8 mouse cellular contexts compared by ENCODE assay signal in the genomic region with DNA sequence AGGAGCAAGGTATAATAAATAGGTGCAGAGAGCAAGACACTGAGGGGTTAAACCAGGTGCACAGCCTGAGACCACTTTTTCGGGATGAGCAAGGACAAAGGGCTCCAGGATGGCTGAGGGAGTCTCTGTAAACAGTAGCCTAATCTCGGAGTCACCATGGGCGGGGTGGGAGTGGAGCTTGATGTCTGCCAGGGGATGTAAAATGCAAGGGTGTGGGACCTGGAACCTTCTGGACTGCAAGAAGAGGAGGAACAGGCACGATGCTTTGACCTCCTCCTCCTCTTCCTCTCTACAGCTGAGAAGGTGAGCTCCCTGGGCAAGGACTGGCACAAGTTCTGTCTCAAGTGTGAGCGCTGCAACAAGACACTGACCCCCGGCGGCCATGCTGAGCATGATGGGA. TPM values are rescaled to one million over a fixed set of nuclear protein-coding genes. Genes with fewer than 3 reads are reported as not detected.
DNase-seq lines count a peak whose midpoint lies in the region; ATAC-seq and TF ChIP-seq lines count a peak whose summit lies in the region.

No protein-coding gene starts in this region.

- H3K9me3 ChIP-seq in liver, embryonic 13.5 days (replicated peaks): no peaks in the 10 kb centered on the region

- no peak for TF ChIP-seq POLR2A in small intestine, adult 2 months (IDR thresholded peaks at IDR 0.05; ENCODE audit: low read depth, low read length)

- H3K4me1 ChIP-seq in liver, embryonic 13.5 days (replicated peaks): peaks cover 79% of the 10 kb centered on the region
- peaks cover 37% of the 10 kb centered on the region for H3K4me1 ChIP-seq in small intestine, adult 2 months (ENCODE audit: control insufficient read depth, insufficient read depth, insufficient read length, low read length)

- H3K9ac ChIP-seq in liver, embryonic 13.5 days: no peak overlapping the region

- H3K36me3 ChIP-seq in liver, embryonic 13.5 days: peaks cover 11% of the 10 kb centered on the region
- no peaks in the 10 kb centered on the region for H3K36me3 ChIP-seq in small intestine, adult 2 months (ENCODE audit: control insufficient read depth, insufficient read depth, low read length)

- H3K27me3 ChIP-seq in liver, embryonic 13.5 days: peaks cover 61% of the 10 kb centered on the region
- H3K27me3 ChIP-seq in small intestine, adult 2 months (ENCODE audit: control insufficient read depth, insufficient read depth, low read length): peaks cover 21% of the 10 kb centered on the region

- peak overlapping the region; percentile 74 for H3K4me3 ChIP-seq in layer of hippocampus, adult 2 months
- H3K4me3 ChIP-seq in liver, embryonic 13.5 days (replicated peaks): peak overlapping the region; percentile 2; the same call in 1 of the 2 replicates
- H3K4me3 ChIP-seq in small intestine, adult 2 months (ENCODE audit: low read depth, low read length): peak overlapping the region; percentile 38

- peak overlapping the region; percentile 88 for H3K27ac ChIP-seq in layer of hippocampus, adult 2 months
- H3K27ac ChIP-seq in liver, embryonic 13.5 days: no peak overlapping the region
- peak overlapping the region; percentile 69 for H3K27ac ChIP-seq in small intestine, adult 2 months (ENCODE audit: insufficient read depth, low read depth, low read length)

- no peak for DNase-seq in layer of hippocampus, adult 2 months (ENCODE audit: low spot score in 2 of 2)
- no peak for DNase-seq in layer of hippocampus, adult 9-11 months
- peak; percentile 38 to 49 for DNase-seq in heart, postnatal 14 days
- no peak for DNase-seq in liver, embryonic 13.5 days
- no peak for DNase-seq in urinary bladder, adult 2 months (ENCODE audit: low spot score)
- DNase-seq in natural killer cell, adult 2 months (ENCODE audit: low spot score in 2 of 2): no peak
- DNase-seq in urinary bladder, postnatal 10 days (ENCODE audit: low spot score): no peak

- 41% methylated on average over 7 of the region's 7 CpGs for WGBS in liver, embryonic 13.5 days (ENCODE audit: insufficient replicate concordance)
- 33% methylated on average over 7 of the region's 7 CpGs for WGBS in small intestine, adult 2 months

- no peak for ATAC-seq in liver, embryonic 13.5 days (ENCODE audit: low read depth)

- no peak for TF ChIP-seq CTCF in layer of hippocampus, adult 2 months (conservative IDR thresholded peaks at IDR 0.05)
- no peak for TF ChIP-seq CTCF in small intestine, adult 2 months (IDR thresholded peaks at IDR 0.05; ENCODE audit: extremely low read depth, insufficient read length, insufficient replicate concordance, low read depth, low read length)

- intact Hi-C loops in heart, postnatal 14 days (cut with DNase I): no loop called here

- H3K4me2 ChIP-seq in liver, embryonic 13.5 days: peak overlapping the region; percentile 26

RNA-seq across cellular contexts. Expression of gene Crip1, which starts 3.0 kb away (rescaled TPM):
- 10 to 100 TPM; 11.9 to 12.9 TPM for total RNA-seq in layer of hippocampus, adult 2 months (2021)
- total RNA-seq in heart, postnatal 14 days (2021): 100 to 1,000 TPM; 198 to 224 TPM
- polyA plus RNA-seq in liver, embryonic 13.5 days (2015; fragmentation: Nextera tagmentation; extraction: Ambion mirVana): 84.5 and 94.1 TPM in 2 replicates
- polyA plus RNA-seq in small intestine, adult 2 months (2012; rRNA removed): 4,805 and 16,576 TPM in 2 replicates
- 805 and 1,244 TPM in 2 replicates for polyA plus RNA-seq in urinary bladder, adult 2 months (2012; rRNA removed)

RNA-seq across cellular contexts. Expression of gene Crip2, which starts 3.1 kb away (rescaled TPM):
- 10 to 100 TPM; 90.3 to 99.5 TPM for total RNA-seq in layer of hippocampus, adult 2 months (2021)
- 1,000 to 10,000 TPM; 1,350 to 1,351 TPM for total RNA-seq in heart, postnatal 14 days (2021)
- polyA plus RNA-seq in liver, embryonic 13.5 days (2015; fragmentation: Nextera tagmentation; extraction: Ambion mirVana): 47.9 and 50.4 TPM in 2 replicates
- polyA plus RNA-seq in small intestine, adult 2 months (2012; rRNA removed): 73.8 and 86.3 TPM in 2 replicates
- 303 and 339 TPM in 2 replicates for polyA plus RNA-seq in urinary bladder, adult 2 months (2012; rRNA removed)

RNA-seq across cellular contexts. Expression of gene Tedc1, which starts 13.1 kb away (rescaled TPM):
- total RNA-seq in layer of hippocampus, adult 2 months (2021): 1 to 10 TPM; 1.3 to 1.4 TPM
- total RNA-seq in heart, postnatal 14 days (2021): 1 to 10 TPM; 1.1 to 2.1 TPM
- 12.0 and 12.9 TPM in 2 replicates for polyA plus RNA-seq in liver, embryonic 13.5 days (2015; fragmentation: Nextera tagmentation; extraction: Ambion mirVana)
- 9.2 and 18.3 TPM in 2 replicates for polyA plus RNA-seq in small intestine, adult 2 months (2012; rRNA removed)
- 1.3 TPM in 2 replicates for polyA plus RNA-seq in urinary bladder, adult 2 months (2012; rRNA removed)

RNA-seq across cellular contexts. Expression of gene Tmem121, which starts 42.6 kb away (rescaled TPM):
- 10 to 100 TPM; 19.7 to 20.7 TPM for total RNA-seq in layer of hippocampus, adult 2 months (2021)
- under 1 TPM; 0.29 to 0.59 TPM for total RNA-seq in heart, postnatal 14 days (2021)
- 0.46 and 0.52 TPM in 2 replicates for polyA plus RNA-seq in liver, embryonic 13.5 days (2015; fragmentation: Nextera tagmentation; extraction: Ambion mirVana)
- 1.8 and 2.4 TPM in 2 replicates for polyA plus RNA-seq in small intestine, adult 2 months (2012; rRNA removed)
- polyA plus RNA-seq in urinary bladder, adult 2 months (2012; rRNA removed): 0.69 and 0.98 TPM in 2 replicates

RNA-seq across cellular contexts. Expression of gene Mta1, which starts 45.1 kb away (rescaled TPM):
- total RNA-seq in layer of hippocampus, adult 2 months (2021): 10 to 100 TPM; 76.0 to 76.9 TPM
- 10 to 100 TPM; 45.1 to 46.8 TPM for total RNA-seq in heart, postnatal 14 days (2021)
- polyA plus RNA-seq in liver, embryonic 13.5 days (2015; fragmentation: Nextera tagmentation; extraction: Ambion mirVana): 4.8 and 6.1 TPM in 2 replicates
- 23.9 and 47.6 TPM in 2 replicates for polyA plus RNA-seq in small intestine, adult 2 months (2012; rRNA removed)
- polyA plus RNA-seq in urinary bladder, adult 2 months (2012; rRNA removed): 43.1 and 55.5 TPM in 2 replicates

Comparison
In these comparisons a context has a peak if more than half of its experiments do, and no peak if none do; other contexts are left out.
1. DNase-seq: peak in heart, postnatal 14 days (2 of 2); none in layer of hippocampus, adult 2 months (0 of 2), layer of hippocampus, adult 9-11 months (single experiment), liver, embryonic 13.5 days (single experiment), urinary bladder, adult 2 months (single experiment), natural killer cell, adult 2 months (0 of 2) and urinary bladder, postnatal 10 days (single experiment).
2. H3K4me3 ChIP-seq: peak in every context shown above with its lines; median percentile 74 in layer of hippocampus, adult 2 months; 38 in small intestine, adult 2 months; 2 in liver, embryonic 13.5 days.